In the genomic region with DNA sequence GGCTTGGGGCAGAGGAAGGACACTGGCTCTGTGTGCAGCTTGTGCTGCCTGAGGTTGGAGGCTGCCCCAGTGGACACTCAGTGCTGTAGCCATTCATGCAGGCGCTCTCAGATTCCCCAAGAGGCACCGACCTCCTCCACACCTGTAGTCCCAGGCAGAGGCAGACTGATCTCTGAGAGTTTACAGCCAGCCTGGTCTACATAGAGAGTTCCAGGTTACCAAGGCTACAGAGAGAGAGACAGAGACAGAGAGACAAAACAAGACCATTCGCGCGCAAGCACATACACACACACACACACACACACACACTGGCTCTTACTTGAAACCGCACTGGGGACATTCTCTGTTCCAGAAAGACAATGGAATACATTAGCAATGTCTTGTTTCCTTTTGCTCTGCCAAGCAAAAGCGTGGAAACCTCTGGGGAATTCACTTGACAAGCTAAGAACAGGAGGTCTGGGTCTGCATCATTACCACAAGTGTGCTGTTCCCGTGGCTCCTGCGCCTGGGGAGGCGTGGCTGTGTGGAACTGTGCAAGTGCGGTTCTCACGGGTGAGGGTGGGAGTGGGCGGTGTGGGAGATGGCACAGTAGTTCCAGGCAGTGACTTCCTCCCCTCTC, we compare ENCODE assay signal across 8 mouse cellular contexts. TPM values are rescaled to one million over a fixed set of nuclear protein-coding genes. Genes with fewer than 3 reads are reported as not detected.
DNase-seq lines count a peak whose midpoint lies in the region; ATAC-seq lines count a peak whose summit lies in the region.

No protein-coding gene starts in this region.

- no peaks in the 10 kb centered on the region for H3K36me3 ChIP-seq in liver, embryonic 11.5 days (ENCODE audit: control insufficient read depth, insufficient read depth, low read length)

- no peaks in the 10 kb centered on the region for H3K9me3 ChIP-seq in liver, embryonic 11.5 days (ENCODE audit: control insufficient read depth, low read length)

- intact Hi-C loops in heart, postnatal 10 days (cut with DNase I) = no loop called here

- H3K4me3 ChIP-seq in liver, embryonic 11.5 days (ENCODE audit: low read depth, low read length) = no peak overlapping the region

- WGBS in liver, embryonic 11.5 days = 70% methylated on average over 13 of the region's 13 CpGs

- H3K9ac ChIP-seq in liver, embryonic 11.5 days (ENCODE audit: low read depth, low read length) = no peak overlapping the region

- no peak overlapping the region for H3K27ac ChIP-seq in liver, embryonic 11.5 days (ENCODE audit: low read depth, low read length)

- H3K4me1 ChIP-seq in liver, embryonic 11.5 days (replicated peaks; ENCODE audit: control insufficient read depth, insufficient read depth, low read length) = 0 out of 2 replicates have a peak, but pooled peaks cover 4% of the 10 kb centered on the region

- no peak for ATAC-seq in CD4-positive, CD25-positive, alpha-beta regulatory T cell, adult 4 months
- no peak for ATAC-seq in liver, embryonic 11.5 days (replicated peaks; ENCODE audit: low FRiP score)

- H3K4me2 ChIP-seq in liver, embryonic 11.5 days = no peak overlapping the region

- peaks cover 9% of the 10 kb centered on the region for H3K27me3 ChIP-seq in liver, embryonic 11.5 days (replicated peaks; ENCODE audit: control insufficient read depth, insufficient read depth, low read length)

- peak; percentile 41 for DNase-seq in CD4-positive, CD25-positive, alpha-beta regulatory T cell, adult 2 months (ENCODE audit: low read depth, low spot score)
- peak; percentile 67 for DNase-seq in CD4-positive helper T cell, adult 2 months (ENCODE audit: low read depth, low spot score)
- DNase-seq in heart, postnatal 10 days = peak; percentile 64 to 74
- DNase-seq in layer of hippocampus, postnatal 36 days = peak; percentile 23 to 37
- DNase-seq in skeletal muscle tissue, adult 2 months (ENCODE audit: low read depth, low spot score) = peak; percentile 25
- DNase-seq in liver, embryonic 11.5 days (ENCODE audit: low spot score) = no peak
- DNase-seq in cerebellum, adult 11 months = no peak

RNA-seq across cellular contexts. Expression of gene Serhl, which starts 5.2 kb away (rescaled TPM):
- polyA plus RNA-seq in CD4-positive, CD25-positive, alpha-beta regulatory T cell, adult 4 months (2017; shearing (Covaris generic)) = 10 to 100 TPM; 81.9 to 88.8 TPM
- 10 to 100 TPM; 54.6 to 59.1 TPM for total RNA-seq in heart, postnatal 10 days (2021)
- total RNA-seq in layer of hippocampus, postnatal 36 days (2021) = 10 to 100 TPM in 1 of 2 experiments, 1 to 10 TPM in 1; 9.3 to 10.1 TPM
- polyA plus RNA-seq in liver, embryonic 11.5 days (2014; fragmentation: Nextera tagmentation; extraction: Ambion mirVana) = 45.8 and 49.4 TPM in 2 replicates

RNA-seq across cellular contexts. Expression of gene Rrp7a, which starts 38.5 kb away (rescaled TPM):
- polyA plus RNA-seq in CD4-positive, CD25-positive, alpha-beta regulatory T cell, adult 4 months (2017; shearing (Covaris generic)) = 10 to 100 TPM; 75.7 to 97.2 TPM
- 10 to 100 TPM; 37.3 to 46.2 TPM for total RNA-seq in heart, postnatal 10 days (2021)
- 100 to 1,000 TPM; 150 to 152 TPM for total RNA-seq in layer of hippocampus, postnatal 36 days (2021)
- polyA plus RNA-seq in liver, embryonic 11.5 days (2014; fragmentation: Nextera tagmentation; extraction: Ambion mirVana) = 71.1 and 77.6 TPM in 2 replicates

RNA-seq across cellular contexts. Expression of gene Nfam1, which starts 51.0 kb away (rescaled TPM):
- 1 to 10 TPM in 1 of 2 experiments, under 1 TPM in 1; 0.22 to 1.1 TPM for polyA plus RNA-seq in CD4-positive, CD25-positive, alpha-beta regulatory T cell, adult 4 months (2017; shearing (Covaris generic))
- 1 to 10 TPM; 1.6 to 2.2 TPM for total RNA-seq in heart, postnatal 10 days (2021)
- total RNA-seq in layer of hippocampus, postnatal 36 days (2021) = 1 to 10 TPM; 1.8 to 2.1 TPM
- polyA plus RNA-seq in liver, embryonic 11.5 days (2014; fragmentation: Nextera tagmentation; extraction: Ambion mirVana) = 6.6 and 7.4 TPM in 2 replicates

Comparison
In these comparisons a context has a peak if more than half of its experiments do, and no peak if none do; other contexts are left out.
1. DNase-seq: peak in CD4-positive, CD25-positive, alpha-beta regulatory T cell, adult 2 months (single experiment), CD4-positive helper T cell, adult 2 months (single experiment), heart, postnatal 10 days (2 of 2), layer of hippocampus, postnatal 36 days (2 of 2) and skeletal muscle tissue, adult 2 months (single experiment); none in liver, embryonic 11.5 days (single experiment) and cerebellum, adult 11 months (single experiment).
2. RNA of gene Serhl, which starts 5.2 kb away (total RNA-seq): 54.6 to 59.1 TPM in heart, postnatal 10 days; 9.3 to 10.1 TPM in layer of hippocampus, postnatal 36 days; every median in the first group is over 4 times any median in the second.